Mouse (Mus musculus) lung, adult 18-20 months (tissue): Measurements from ENCODE around the gene Srf.

ENCODE experiments used
- DNase-seq, 2 experiments: peaks; one replicate each; pipeline ENCODE4 v3.0.0; 2022; ENCODE audit warnings: mixed read lengths in 2 of 2

Gene Srf

GRCm38 (mm10) chr17:46513329-46513728 lies 42.6 kb downstream of the Srf start:
- DNase-seq = no peak

- no peak for DNase-seq
Measured at GRCm38 (mm10) chr17:46511059-46511710, 44.8 kb downstream of the Srf start.

GRCm38 (mm10) chr17:46505617-46506016 lies 50.4 kb downstream of the Srf start:
- DNase-seq = no peak

GRCm38 (mm10) chr17:46503847-46504638 lies 51.9 kb downstream of the Srf start:
- DNase-seq = no peak

GRCm38 (mm10) chr17:46502775-46503174 lies 53.2 kb downstream of the Srf start:
- DNase-seq = no peak
